Mouse (Mus musculus): ENCODE results near the gene Golga1.

GRCm38 (mm10) chr2:39048515-39048914 lies 16.8 kb downstream of the Golga1 start:
- TF ChIP-seq CTCF (IDR thresholded peaks at IDR 0.05; ENCODE audit: low read depth, low read length) (no peak), TAL1 (conservative IDR thresholded peaks at IDR 0.05; ENCODE audit: low read depth, low read length) (no peak), POLR2AphosphoS5 (IDR thresholded peaks at IDR 0.05; ENCODE audit: insufficient replicate concordance, low read depth, low read length) (no peak), GATA2 (IDR thresholded peaks at IDR 0.05; ENCODE audit: borderline replicate concordance, low read depth, low read length) (no peak)

Measured in G1E (cell line).